Mouse (Mus musculus): ENCODE measurements around the gene Siglecg. TPM values are rescaled to one million over a fixed set of nuclear protein-coding genes. Genes with fewer than 3 reads are reported as not detected.

Siglecg gene
- total RNA-seq, 2 experiments from 2014 or later, result not detected

Small RNAs within 50 kb of the gene (microRNA-seq; reads per million reads assigned to microRNA genes)
- not detected for gene Mir7051

Other genes with a start within 250 kb of the Siglecg start
- gene Zfp715, start 94.9 kb upstream of the Siglecg start, total RNA-seq (2021), result 10 to 100 TPM; 18.5 to 23.6 TPM
- under 1 TPM; 0.36 to 0.72 TPM for gene Siglecf, start 56.9 kb upstream of the Siglecg start, total RNA-seq (2021)
- not detected for gene Lim2, start 19.5 kb downstream of the Siglecg start, total RNA-seq (2021)
- not detected for gene Nkg7, start 28.9 kb downstream of the Siglecg start, total RNA-seq (2021)
- gene Cldnd2, start 32.6 kb downstream of the Siglecg start, total RNA-seq (2021), result not detected
- 10 to 100 TPM; 50.8 to 60.6 TPM for gene Etfb, start 35.9 kb downstream of the Siglecg start, total RNA-seq (2021)
- gene Gm45233, start 35.9 kb downstream of the Siglecg start, total RNA-seq (2021), result 1 to 10 TPM in 1 of 2 experiments, not detected in 1; 1.7 TPM
- 1 to 10 TPM; 2.2 to 2.6 TPM for gene Vsig10l, start 54.9 kb downstream of the Siglecg start, total RNA-seq (2021)
- 10 to 100 TPM; 27.3 to 28.1 TPM for gene Iglon5, start 81.9 kb downstream of the Siglecg start, total RNA-seq (2021)
- gene 4931406B18Rik, start 97.7 kb downstream of the Siglecg start, total RNA-seq (2021), result not detected
- 1 to 10 TPM; 3.1 to 3.8 TPM for gene Cd33, start 136.2 kb downstream of the Siglecg start, total RNA-seq (2021)
- gene Zfp658, start 154.1 kb downstream of the Siglecg start, total RNA-seq (2021), result 1 to 10 TPM; 4.0 to 4.6 TPM
- gene Zfp719, start 171.4 kb downstream of the Siglecg start, total RNA-seq (2021), result 10 to 100 TPM; 18.7 to 19.1 TPM
- gene Zfp819, start 199.0 kb downstream of the Siglecg start, total RNA-seq (2021), result under 1 TPM in 1 of 2 experiments, not detected in 1; 0.43 TPM
- not detected for gene Ceacam18, start 226.5 kb downstream of the Siglecg start, total RNA-seq (2021)